Mouse (Mus musculus): ENCODE measurements at regions not wholly inside any gene's neighbourhood (a gene's known extent, or its start where the extent isn't known, plus 50 kb on each side); places are given as distances from the start of the nearest gene placed in this dataset.

GRCm38 (mm10) chr8:115771060-115771459, 63.5 kb upstream of the Maf start:
- no peak overlapping the region for H3K9ac ChIP-seq (replicated peaks)
- no peaks in the 10 kb centered on the region for H3K9me3 ChIP-seq (ENCODE audit: control insufficient read depth, low read length)
- DNase-seq (ENCODE audit: low read depth in 3 of 3, low spot score in 3 of 3) = no peak
- H3K4me2 ChIP-seq (ENCODE audit: low read depth) = no peak overlapping the region
- no peaks in the 10 kb centered on the region for H3K36me3 ChIP-seq (replicated peaks; ENCODE audit: control insufficient read depth, insufficient read depth, low read depth)
- H3K4me1 ChIP-seq (replicated peaks; ENCODE audit: control insufficient read depth in 2 of 2, insufficient read depth in 2 of 2, low read length in 1 of 2) = no peaks in the 10 kb centered on the region
- no peak overlapping the region for H3K27ac ChIP-seq
- 55% methylated on average over 7 of the region's 7 CpGs for WGBS (ENCODE audit: insufficient replicate concordance)
- H3K4me3 ChIP-seq (ENCODE audit: insufficient read depth in 1 of 2, low read depth in 2 of 2, low read length in 2 of 2) = no peak overlapping the region
- no peak for TF ChIP-seq EP300 (IDR thresholded peaks at IDR 0.05; ENCODE audit: low read depth)
- no peak for TF ChIP-seq CTCF (IDR thresholded peaks at IDR 0.05; ENCODE audit: low read depth)
- no peaks in the 10 kb centered on the region for H3K27me3 ChIP-seq (ENCODE audit: control insufficient read depth, insufficient read depth, low read length)
- no peak for ATAC-seq (ENCODE audit: insufficient read depth)

- Histone ChIP-seq H3K27ac (no peak overlapping the region), H3K9me3 (ENCODE audit: control insufficient read depth, low read length) (no peaks in the 10 kb centered on the region), H3K4me1 (replicated peaks; ENCODE audit: control insufficient read depth in 2 of 2, insufficient read depth in 2 of 2, low read length in 1 of 2) (no peaks in the 10 kb centered on the region), H3K27me3 (ENCODE audit: control insufficient read depth, insufficient read depth, low read length) (no peaks in the 10 kb centered on the region), H3K4me3 (ENCODE audit: insufficient read depth in 1 of 2, low read depth in 2 of 2, low read length in 2 of 2) (no peak overlapping the region), H3K9ac (replicated peaks) (no peak overlapping the region), H3K36me3 (replicated peaks; ENCODE audit: control insufficient read depth, insufficient read depth, low read depth) (no peaks in the 10 kb centered on the region), H3K4me2 (ENCODE audit: low read depth) (no peak overlapping the region)
- ATAC-seq (ENCODE audit: insufficient read depth) = no peak
- no peak for DNase-seq (ENCODE audit: low read depth in 3 of 3, low spot score in 3 of 3)
- 58% methylated on average over 4 of the region's 4 CpGs for WGBS (ENCODE audit: insufficient replicate concordance)
- TF ChIP-seq EP300 (IDR thresholded peaks at IDR 0.05; ENCODE audit: low read depth) (no peak), CTCF (IDR thresholded peaks at IDR 0.05; ENCODE audit: low read depth) (no peak)
These were observed 61.0 kb upstream of the Maf start for GRCm38 (mm10) chr8:115768631-115769030.

- TF ChIP-seq CTCF (IDR thresholded peaks at IDR 0.05; ENCODE audit: low read depth) (no peak), EP300 (IDR thresholded peaks at IDR 0.05; ENCODE audit: low read depth) (no peak)
- Histone ChIP-seq H3K36me3 (replicated peaks; ENCODE audit: control insufficient read depth, insufficient read depth, low read depth) (no peaks in the 10 kb centered on the region), H3K27ac (no peak overlapping the region), H3K9me3 (ENCODE audit: control insufficient read depth, low read length) (no peaks in the 10 kb centered on the region), H3K9ac (replicated peaks) (no peak overlapping the region), H3K4me1 (replicated peaks; ENCODE audit: control insufficient read depth in 2 of 2, insufficient read depth in 2 of 2, low read length in 1 of 2) (no peaks in the 10 kb centered on the region), H3K4me3 (ENCODE audit: insufficient read depth in 1 of 2, low read depth in 2 of 2, low read length in 2 of 2) (no peak overlapping the region), H3K27me3 (ENCODE audit: control insufficient read depth, insufficient read depth, low read length) (no peaks in the 10 kb centered on the region), H3K4me2 (ENCODE audit: low read depth) (no peak overlapping the region)
- ATAC-seq (ENCODE audit: insufficient read depth) = no peak
- DNase-seq (ENCODE audit: low read depth in 3 of 3, low spot score in 3 of 3) = no peak
- 27% methylated on average over 9 of the region's 9 CpGs for WGBS (ENCODE audit: insufficient replicate concordance)
These were observed 58.8 kb upstream of the Maf start for GRCm38 (mm10) chr8:115766218-115766898.

DNA sequence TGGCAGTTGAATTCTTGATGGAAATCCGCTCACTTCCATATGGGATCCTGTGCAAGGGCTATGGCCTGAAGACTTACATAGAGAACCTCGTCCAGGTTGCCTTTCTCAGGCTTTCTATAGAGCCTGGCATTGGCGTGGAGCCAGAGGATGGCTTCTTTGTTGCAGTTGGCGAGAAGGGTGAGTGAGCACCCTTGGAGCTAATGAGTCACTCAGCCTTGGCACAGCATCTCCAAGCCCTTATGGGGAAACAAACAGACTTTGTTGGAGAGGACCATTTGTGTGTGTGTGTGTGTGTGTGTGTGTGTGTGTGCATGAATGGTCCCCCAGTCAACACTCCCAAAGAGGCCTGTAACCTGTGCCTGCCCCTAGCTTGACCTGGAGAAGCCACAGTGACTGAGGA, 57.0 kb upstream of the Maf start:
- no peak overlapping the region for H3K27ac ChIP-seq
- H3K4me2 ChIP-seq (ENCODE audit: low read depth) = no peak overlapping the region
- no peak overlapping the region for H3K4me3 ChIP-seq (ENCODE audit: insufficient read depth in 1 of 2, low read depth in 2 of 2, low read length in 2 of 2)
- no peak for DNase-seq (ENCODE audit: low read depth in 3 of 3, low spot score in 3 of 3)
- H3K27me3 ChIP-seq (ENCODE audit: control insufficient read depth, insufficient read depth, low read length) = no peaks in the 10 kb centered on the region
- no peak for ATAC-seq (ENCODE audit: insufficient read depth)
- 65% methylated on average over 4 of the region's 4 CpGs for WGBS (ENCODE audit: insufficient replicate concordance)
- no peak overlapping the region for H3K9ac ChIP-seq (replicated peaks)
- no peak for TF ChIP-seq CTCF (IDR thresholded peaks at IDR 0.05; ENCODE audit: low read depth)
- no peak for TF ChIP-seq EP300 (IDR thresholded peaks at IDR 0.05; ENCODE audit: low read depth)
- no peaks in the 10 kb centered on the region for H3K4me1 ChIP-seq (replicated peaks; ENCODE audit: control insufficient read depth in 2 of 2, insufficient read depth in 2 of 2, low read length in 1 of 2)
- no peaks in the 10 kb centered on the region for H3K9me3 ChIP-seq (ENCODE audit: control insufficient read depth, low read length)
- H3K36me3 ChIP-seq (replicated peaks; ENCODE audit: control insufficient read depth, insufficient read depth, low read depth) = no peaks in the 10 kb centered on the region

- ATAC-seq (ENCODE audit: insufficient read depth) (no peak), DNase-seq (ENCODE audit: low read depth in 3 of 3, low spot score in 3 of 3) (no peak)
- Histone ChIP-seq H3K4me3 (ENCODE audit: insufficient read depth in 1 of 2, low read depth in 2 of 2, low read length in 2 of 2) (no peak overlapping the region), H3K4me2 (ENCODE audit: low read depth) (no peak overlapping the region), H3K27me3 (ENCODE audit: control insufficient read depth, insufficient read depth, low read length) (no peaks in the 10 kb centered on the region), H3K36me3 (replicated peaks; ENCODE audit: control insufficient read depth, insufficient read depth, low read depth) (no peaks in the 10 kb centered on the region), H3K27ac (no peak overlapping the region), H3K9me3 (ENCODE audit: control insufficient read depth, low read length) (no peaks in the 10 kb centered on the region), H3K4me1 (replicated peaks; ENCODE audit: control insufficient read depth in 2 of 2, insufficient read depth in 2 of 2, low read length in 1 of 2) (peaks cover 0 to 7% of the 10 kb centered on the region in 2 experiments; a peak in 1 of 4 replicates), H3K9ac (replicated peaks) (no peak overlapping the region)
- TF ChIP-seq CTCF (IDR thresholded peaks at IDR 0.05; ENCODE audit: low read depth) = no peak
- WGBS (ENCODE audit: insufficient replicate concordance) = 56% methylated on average over 1 of the region's 1 CpGs
These were observed 50.4 kb upstream of the Maf start for GRCm38 (mm10) chr8:115758011-115758410.

Measured in liver, embryonic 14.5 days (tissue).